Mouse (Mus musculus): ENCODE results near the gene Arih1. TPM values are rescaled to one million over a fixed set of nuclear protein-coding genes. Genes with fewer than 3 reads are reported as not detected.

Gene Arih1
- total RNA-seq, 2 experiments from 2014 or later: 96.9 to 110 TPM

Other genes starting within 250 kb of the Arih1 start
- gene Adpgk, start 195.1 kb downstream of the Arih1 start, total RNA-seq (2021): 1 to 10 TPM; 7.8 to 7.9 TPM
- 1 to 10 TPM; 5.0 TPM for gene Bbs4, start 133.1 kb downstream of the Arih1 start, total RNA-seq (2021)
- gene Hexa, start 52.9 kb upstream of the Arih1 start, total RNA-seq (2021): 10 to 100 TPM; 32.4 to 42.0 TPM
- gene Tmem202, start 53.2 kb upstream of the Arih1 start, total RNA-seq (2021): under 1 TPM; 0.62 to 1.00 TPM
- not detected for gene Celf6, start 91.3 kb upstream of the Arih1 start, total RNA-seq (2021)
- gene Parp6, start 130.7 kb upstream of the Arih1 start, total RNA-seq (2021): 10 to 100 TPM; 24.2 to 24.7 TPM
- gene Pkm, start 169.8 kb upstream of the Arih1 start, total RNA-seq (2021): 1,000 to 10,000 TPM; 2,790 to 2,981 TPM
- under 1 TPM in 1 of 2 experiments, not detected in 1; 0.07 TPM for gene Gramd2, start 193.5 kb upstream of the Arih1 start, total RNA-seq (2021)